Mouse (Mus musculus): ENCODE data around the gene Olfr971.
"Not testable (repeated sequence)": the region's sequence is repeated elsewhere in the genome, so short reads cannot be mapped to it uniquely, and the experiment has no call there.

Olfr971 gene

GRCm38 (mm10) chr9:39836576-39836975 lies at the start of gene Olfr971:
Olfr971 (plus strand) TSS chr9:39836876.
- not testable (repeated sequence) for DNase-seq

- no peak for DNase-seq
Observed at GRCm38 (mm10) chr9:39790558-39790957, 46.1 kb upstream of the Olfr971 start, which contains the start of gene Olfr969. Olfr969 (plus strand) TSS chr9:39790945.

- no peak for DNase-seq
Observed at GRCm38 (mm10) chr9:39808560-39808959, 28.1 kb upstream of the Olfr971 start, which contains the start of gene Olfr970. Olfr970 (plus strand) TSS chr9:39808860.

- DNase-seq, result no peak
Observed at GRCm38 (mm10) chr9:39866122-39866521, 29.4 kb downstream of the Olfr971 start, which contains the start of gene Olfr972. Olfr972 (plus strand) TSS chr9:39866422.

GRCm38 (mm10) chr9:39871986-39872385 lies 35.3 kb downstream of the Olfr971 start:
- not testable (repeated sequence) for DNase-seq

GRCm38 (mm10) chr9:39877541-39878396 lies 41.1 kb downstream of the Olfr971 start:
- not testable (repeated sequence) for DNase-seq

Measured in right cerebral cortex, postnatal 14 days (tissue).